Mouse (Mus musculus) liver, embryonic 11.5 days (tissue): ENCODE data around the gene Ccnjl. TPM values are rescaled to one million over a fixed set of nuclear protein-coding genes. Genes with fewer than 3 reads are reported as not detected.

ENCODE experiments used
- ATAC-seq: fragments of 200-750 bp; cut with Nextera tagmentation; replicated peaks from 2 replicates; pipeline ENCODE4 v1.8.0; 2017; ENCODE audit warnings: moderate number of reproducible peaks, mild to moderate bottlenecking, moderate TSS enrichment, moderate library complexity; ENCODE audit not compliant: low FRiP score
- DNase-seq: peaks from one replicate; pipeline ENCODE4 v3.0.0-alpha.2; 2017; ENCODE audit warnings: low spot score
- H3K27ac ChIP-seq: fragments of 300-500 bp; sonication (generic); 2 replicates; pipeline ENCODE4 v1.5.1; 2014; ENCODE audit warnings: mild to moderate bottlenecking, low read depth, low read length, control low read depth
- H3K27me3 ChIP-seq: fragments of 300-500 bp; sonication (generic); replicated peaks from 2 replicates; pipeline ENCODE4 v1.6.1; 2014; ENCODE audit warnings: low read length, mixed read lengths; ENCODE audit not compliant: control insufficient read depth, insufficient read depth
- H3K36me3 ChIP-seq: fragments of 300-500 bp; sonication (generic); 2 replicates; pipeline ENCODE4 v1.6.1; 2014; ENCODE audit warnings: mild to moderate bottlenecking, low read length, moderate library complexity, mixed read lengths; ENCODE audit not compliant: control insufficient read depth, insufficient read depth
- H3K4me1 ChIP-seq: fragments of 300-500 bp; sonication (generic); replicated peaks from 2 replicates; pipeline ENCODE4 v1.6.1; 2014; ENCODE audit warnings: low read length, mixed read lengths; ENCODE audit not compliant: control insufficient read depth, insufficient read depth
- H3K4me2 ChIP-seq: fragments of 300-500 bp; sonication (generic); 2 replicates; pipeline ENCODE4 v1.6.1; 2014; ENCODE audit warnings: mild to moderate bottlenecking, control low read depth, moderate library complexity
- H3K4me3 ChIP-seq: fragments of 300-500 bp; sonication (generic); 2 replicates; pipeline ENCODE4 v1.5.1; 2014; ENCODE audit warnings: low read depth, low read length, control low read depth
- H3K9ac ChIP-seq: fragments of 300-500 bp; sonication (generic); 2 replicates; pipeline ENCODE4 v1.6.1; 2014; ENCODE audit warnings: low read depth, low read length, control low read depth
- H3K9me3 ChIP-seq: fragments of 300-500 bp; sonication (generic); 2 replicates; pipeline ENCODE4 v1.6.1; 2016; ENCODE audit warnings: low read length, inconsistent platforms, mixed read lengths; ENCODE audit not compliant: control insufficient read depth
- WGBS: fragments of 180-500 bp; shearing (Covaris S2); extraction: QIAGEN DNeasy Blood & Tissue Kit; methylation state at CpG from one replicate; pipeline ENCODE4 v1.1.7; 2014; 5-methylcytosine and 5-hydroxymethylcytosine counted together
- polyA plus RNA-seq: library from polyadenylated mRNA; unstranded; fragments of >200 nt; fragmentation: Nextera tagmentation; extraction: Ambion mirVana; gene quantifications from 2 replicates; pipeline ENCODE4 v1.2.1, GENCODE M21; 2014

The Ccnjl gene
- polyA plus RNA-seq, 1 experiment from 2014 or later, result 11.8 TPM

GRCm38 (mm10) chr11:43516344-43517021, 12.1 kb upstream of the Ccnjl start:
- DNase-seq (no peak), ATAC-seq (peak; percentile 29)
- H3K27ac ChIP-seq, result no peak overlapping the region
- no peaks in the 10 kb centered on the region for H3K27me3 ChIP-seq
- no peaks in the 10 kb centered on the region for H3K9me3 ChIP-seq
- 31% methylated on average over 8 of the region's 8 CpGs for WGBS
- no peaks in the 10 kb centered on the region for H3K4me1 ChIP-seq
- H3K9ac ChIP-seq, result no peak overlapping the region
- no peaks in the 10 kb centered on the region for H3K36me3 ChIP-seq
- no peak overlapping the region for H3K4me3 ChIP-seq
- H3K4me2 ChIP-seq, result no peak overlapping the region

DNA sequence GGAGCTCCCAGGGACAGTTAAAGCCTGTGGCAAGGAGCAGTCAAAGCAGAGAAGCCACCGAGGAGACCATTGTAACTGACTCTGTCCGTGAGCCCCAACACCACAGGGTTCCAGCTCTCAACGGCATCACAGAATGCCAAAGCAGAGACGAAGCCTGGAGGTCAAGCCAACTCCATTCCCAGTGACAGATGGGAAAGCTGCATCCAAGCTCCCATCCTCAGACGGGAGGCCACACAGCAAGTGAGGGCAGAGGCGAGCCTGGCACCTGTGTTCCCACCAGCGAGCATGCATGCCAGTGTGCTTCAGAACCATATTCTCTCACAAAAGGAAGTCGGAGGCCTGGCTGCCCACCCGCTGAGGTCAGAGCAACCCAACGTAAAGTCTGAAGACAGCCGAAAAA, 10.9 kb upstream of the Ccnjl start:
- H3K4me3 ChIP-seq, result no peak overlapping the region
- no peaks in the 10 kb centered on the region for H3K9me3 ChIP-seq
- no peak for DNase-seq
- 86% methylated on average over 11 of the region's 11 CpGs for WGBS
- no peak overlapping the region for H3K9ac ChIP-seq
- no peak for ATAC-seq
- H3K27me3 ChIP-seq, result no peaks in the 10 kb centered on the region
- no peaks in the 10 kb centered on the region for H3K36me3 ChIP-seq
- no peak overlapping the region for H3K27ac ChIP-seq
- H3K4me2 ChIP-seq, result no peak overlapping the region
- H3K4me1 ChIP-seq, result no peaks in the 10 kb centered on the region

DNA sequence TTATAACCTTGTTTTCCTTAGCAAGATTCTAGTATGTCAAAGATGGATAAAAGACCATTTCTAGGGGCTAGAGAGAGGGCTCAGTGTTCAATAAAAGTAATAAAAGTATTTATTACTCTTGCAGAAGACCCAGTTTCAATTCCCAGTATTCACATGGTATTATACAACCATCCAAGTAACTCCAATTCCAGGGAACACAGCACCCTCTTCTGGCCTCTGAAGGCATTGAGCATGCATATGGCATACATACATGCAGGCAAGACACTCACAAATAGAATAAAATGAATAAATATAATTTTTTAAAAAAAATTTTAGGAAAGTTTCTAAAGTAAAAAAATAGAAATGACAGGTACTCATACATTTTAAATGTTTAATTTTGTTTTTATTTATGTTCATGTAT, 10.5 kb upstream of the Ccnjl start:
- ATAC-seq, result no peak
- H3K27ac ChIP-seq, result no peak overlapping the region
- no peak for DNase-seq
- no peaks in the 10 kb centered on the region for H3K4me1 ChIP-seq
- H3K27me3 ChIP-seq, result no peaks in the 10 kb centered on the region
- no peak overlapping the region for H3K9ac ChIP-seq
- no peaks in the 10 kb centered on the region for H3K36me3 ChIP-seq
- H3K9me3 ChIP-seq, result no peaks in the 10 kb centered on the region
- H3K4me3 ChIP-seq, result no peak overlapping the region
- no peak overlapping the region for H3K4me2 ChIP-seq

GRCm38 (mm10) chr11:43518821-43519220, 9.8 kb upstream of the Ccnjl start:
- Histone ChIP-seq H3K4me3 (no peak overlapping the region), H3K27me3 (no peaks in the 10 kb centered on the region), H3K36me3 (no peaks in the 10 kb centered on the region), H3K27ac (no peak overlapping the region), H3K4me2 (no peak overlapping the region), H3K9me3 (no peaks in the 10 kb centered on the region), H3K4me1 (no peaks in the 10 kb centered on the region), H3K9ac (no peak overlapping the region)
- ATAC-seq (no peak), DNase-seq (no peak)

DNA sequence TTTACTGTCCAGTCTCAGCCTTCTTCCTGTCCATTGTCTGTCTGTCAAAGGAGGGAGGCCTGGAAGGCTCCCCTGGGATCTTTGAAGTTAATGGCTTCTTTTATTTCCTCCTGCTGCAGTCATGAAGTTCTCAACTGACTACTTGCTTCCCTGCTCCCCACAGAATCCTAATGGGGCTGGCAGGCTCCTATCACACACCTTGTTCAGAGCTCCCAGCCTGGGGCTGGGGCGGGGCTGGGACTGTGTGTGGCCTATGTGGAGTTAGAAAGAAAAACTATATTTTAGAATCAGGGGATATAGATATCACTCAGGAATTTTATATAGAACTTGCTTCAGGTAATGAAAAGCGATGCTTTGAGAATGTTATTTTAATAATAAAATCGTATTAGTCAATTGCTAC, 8.1 kb upstream of the Ccnjl start:
- no peak overlapping the region for H3K27ac ChIP-seq
- H3K4me3 ChIP-seq, result no peak overlapping the region
- H3K27me3 ChIP-seq, result no peaks in the 10 kb centered on the region
- no peak overlapping the region for H3K4me2 ChIP-seq
- no peaks in the 10 kb centered on the region for H3K4me1 ChIP-seq
- no peak for DNase-seq
- H3K9ac ChIP-seq, result no peak overlapping the region
- no peaks in the 10 kb centered on the region for H3K9me3 ChIP-seq
- H3K36me3 ChIP-seq, result no peaks in the 10 kb centered on the region
- no peak for ATAC-seq
- 74% methylated on average over 3 of the region's 3 CpGs for WGBS

DNA sequence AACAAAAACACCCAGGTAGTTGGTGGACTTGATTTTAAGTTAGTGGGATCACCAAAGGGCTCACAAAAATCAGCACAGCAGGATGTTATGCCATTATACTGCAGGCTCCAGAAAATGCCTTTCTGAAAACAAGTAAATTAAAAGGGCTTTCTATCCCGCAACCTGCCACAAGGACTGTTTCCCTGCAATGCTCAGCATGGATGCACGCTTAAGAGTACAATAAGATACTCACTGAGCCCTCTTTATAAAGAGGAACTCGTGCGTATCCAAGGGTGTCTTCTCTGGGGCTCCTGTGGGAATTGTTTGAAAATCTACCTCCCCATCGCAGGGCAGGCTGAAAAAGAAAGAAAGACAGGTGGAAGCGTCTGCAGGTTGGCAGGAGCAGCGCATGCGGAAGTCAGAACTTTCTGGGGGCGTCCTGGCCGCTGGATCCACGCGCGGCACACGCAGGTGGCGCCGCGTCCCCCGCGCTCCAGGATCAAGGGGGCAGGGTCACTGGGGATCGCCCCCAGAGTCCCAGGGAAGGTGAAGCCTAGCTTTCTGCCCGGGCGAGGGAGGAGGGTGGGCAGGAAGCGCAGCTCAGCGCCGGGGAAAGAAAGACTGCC, 404 bp upstream of the Ccnjl start:
- no peaks in the 10 kb centered on the region for H3K9me3 ChIP-seq
- no peaks in the 10 kb centered on the region for H3K36me3 ChIP-seq
- no peak; the same call in 1 of the 2 replicates for ATAC-seq
- no peaks in the 10 kb centered on the region; the same call in 1 of the 2 replicates for H3K27me3 ChIP-seq
- peak overlapping the region; percentile 49; the same call in 1 of the 2 replicates for H3K27ac ChIP-seq
- DNase-seq, result peak; percentile 70
- H3K4me2 ChIP-seq, result peak overlapping the region; percentile 91
- 3% methylated on average over 25 of the region's 25 CpGs for WGBS
- peak overlapping the region; percentile 73 for H3K9ac ChIP-seq
- H3K4me1 ChIP-seq, result 0 out of 2 replicates have a peak, but pooled peaks cover 2% of the 10 kb centered on the region
- H3K4me3 ChIP-seq, result peak overlapping the region; percentile 76

DNA sequence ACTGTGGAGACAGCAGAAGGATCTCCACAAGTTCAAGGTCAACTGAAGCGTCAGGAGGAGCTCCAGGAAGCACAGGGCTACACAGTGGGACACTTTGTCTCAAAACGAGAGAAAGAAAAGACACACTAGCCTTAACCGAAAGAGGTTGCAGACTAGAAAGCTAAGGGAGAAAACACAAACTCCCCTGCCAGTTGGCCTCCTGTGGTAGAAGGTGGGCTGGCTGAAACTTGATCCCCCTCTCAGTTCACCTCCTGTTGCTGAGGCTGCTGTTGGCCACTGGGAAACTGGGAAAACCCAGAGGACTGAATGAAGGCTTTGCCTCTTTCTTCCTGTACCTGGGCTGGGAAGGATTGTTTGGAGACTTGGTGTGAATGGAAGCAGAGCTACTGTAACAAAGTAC, 1.5 kb downstream of the Ccnjl start:
- Histone ChIP-seq H3K4me1 (peaks cover 2% of the 10 kb centered on the region; the same call in 1 of the 2 replicates), H3K36me3 (peaks cover 4% of the 10 kb centered on the region; the same call in 1 of the 2 replicates), H3K27me3 (no peaks in the 10 kb centered on the region; the same call in 1 of the 2 replicates), H3K4me3 (peak overlapping the region; percentile 23), H3K9ac (peak overlapping the region; percentile 20; the same call in 1 of the 2 replicates), H3K4me2 (peak overlapping the region; percentile 91), H3K27ac (no peak overlapping the region), H3K9me3 (no peaks in the 10 kb centered on the region)
- DNase-seq (no peak), ATAC-seq (no peak)
- WGBS, result 49% methylated on average over 3 of the region's 3 CpGs

- DNase-seq (no peak), ATAC-seq (no peak)
- no peaks in the 10 kb centered on the region; the same call in 1 of the 2 replicates for H3K27me3 ChIP-seq
- H3K9ac ChIP-seq, result no peak overlapping the region
- H3K27ac ChIP-seq, result no peak overlapping the region
- peaks cover 4% of the 10 kb centered on the region; the same call in 1 of the 2 replicates for H3K36me3 ChIP-seq
- 77% methylated on average over 5 of the region's 5 CpGs for WGBS
- peaks cover 4% of the 10 kb centered on the region for H3K4me1 ChIP-seq
- H3K9me3 ChIP-seq, result no peaks in the 10 kb centered on the region
- no peak overlapping the region for H3K4me2 ChIP-seq
- no peak overlapping the region for H3K4me3 ChIP-seq
Measured at GRCm38 (mm10) chr11:43531619-43532018, 3.0 kb downstream of the Ccnjl start.

GRCm38 (mm10) chr11:43537074-43537473, 8.5 kb downstream of the Ccnjl start:
- Histone ChIP-seq H3K9ac (no peak overlapping the region), H3K27ac (no peak overlapping the region), H3K4me2 (no peak overlapping the region), H3K36me3 (peaks cover 4% of the 10 kb centered on the region; the same call in 1 of the 2 replicates), H3K4me3 (no peak overlapping the region), H3K9me3 (no peaks in the 10 kb centered on the region), H3K27me3 (no peaks in the 10 kb centered on the region), H3K4me1 (peaks cover 6% of the 10 kb centered on the region)
- WGBS, result 78% methylated on average over 6 of the region's 6 CpGs
- ATAC-seq (no peak), DNase-seq (no peak)
